Comparison of ENCODE assay signal across 8 mouse cellular contexts in genomic region chr19:44723611-44724440, GRCm38 (mm10). TPM values are rescaled to one million over a fixed set of nuclear protein-coding genes. Genes with fewer than 3 reads are reported as not detected.
DNase-seq lines count a peak whose midpoint lies in the region; ATAC-seq and TF ChIP-seq lines count a peak whose summit lies in the region.

No protein-coding gene starts in this region.

- no peak for TF ChIP-seq POLR2A in thymus, adult 2 months (IDR thresholded peaks at IDR 0.05; ENCODE audit: control insufficient read depth, extremely low read depth, insufficient read depth, low read length, poor library complexity)

- H3K9ac ChIP-seq in forebrain, embryonic 15.5 days (replicated peaks): 0 out of 2 replicates have a peak overlapping the region, but pooled peaks have one; percentile 1
- H3K9ac ChIP-seq in stomach, embryonic 15.5 days: no peak overlapping the region

- no peak overlapping the region for H3K27ac ChIP-seq in forebrain, embryonic 15.5 days (replicated peaks)
- peak overlapping the region; percentile 61 for H3K27ac ChIP-seq in limb, embryonic 10.5 days
- H3K27ac ChIP-seq in stomach, embryonic 15.5 days: no peak overlapping the region
- H3K27ac ChIP-seq in thymus, adult 2 months (ENCODE audit: control insufficient read depth, insufficient read depth, low read length): no peak overlapping the region

- no peak for TF ChIP-seq CTCF in thymus, adult 2 months (IDR thresholded peaks at IDR 0.05; ENCODE audit: borderline replicate concordance, control insufficient read depth, extremely low read depth, insufficient read depth, low read length, poor library complexity)

- 1% methylated on average over 36 of the region's 36 CpGs for WGBS in forebrain, embryonic 15.5 days
- WGBS in limb, embryonic 10.5 days: under 1% methylated on average over 36 of the region's 36 CpGs
- WGBS in stomach, embryonic 15.5 days: 2% methylated on average over 36 of the region's 36 CpGs
- 4% methylated on average over 36 of the region's 36 CpGs for whole genome bisulfite sequencing in thymus, adult 2 months

- peak overlapping the region; percentile 29 for H3K4me3 ChIP-seq in forebrain, embryonic 15.5 days
- H3K4me3 ChIP-seq in limb, embryonic 10.5 days: peak overlapping the region; percentile 51
- H3K4me3 ChIP-seq in stomach, embryonic 15.5 days (replicated peaks): peak overlapping the region; percentile 12
- no peak overlapping the region for H3K4me3 ChIP-seq in thymus, adult 2 months (ENCODE audit: control insufficient read depth, insufficient read depth, low read length)

- no peaks in the 10 kb centered on the region for H3K9me3 ChIP-seq in forebrain, embryonic 15.5 days
- H3K9me3 ChIP-seq in limb, embryonic 10.5 days (replicated peaks): no peaks in the 10 kb centered on the region
- H3K9me3 ChIP-seq in stomach, embryonic 15.5 days: no peaks in the 10 kb centered on the region

- no peaks in the 10 kb centered on the region for H3K36me3 ChIP-seq in forebrain, embryonic 15.5 days
- H3K36me3 ChIP-seq in limb, embryonic 10.5 days: no peaks in the 10 kb centered on the region
- H3K36me3 ChIP-seq in stomach, embryonic 15.5 days: no peaks in the 10 kb centered on the region
- H3K36me3 ChIP-seq in thymus, adult 2 months (ENCODE audit: control insufficient read depth, insufficient read depth, low read length): no peaks in the 10 kb centered on the region

- H3K4me2 ChIP-seq in forebrain, embryonic 15.5 days (replicated peaks): peak overlapping the region; percentile 47
- peak overlapping the region; percentile 34 for H3K4me2 ChIP-seq in stomach, embryonic 15.5 days

- ATAC-seq in forebrain, embryonic 15.5 days (replicated peaks): peak; percentile 26; the same call in 1 of the 2 replicates
- ATAC-seq in stomach, embryonic 15.5 days (ENCODE audit: insufficient read depth, low FRiP score, low read depth): no peak

- peak; percentile 23 for DNase-seq in right cerebral cortex, postnatal 4 days
- DNase-seq in right cerebral cortex, adult 18-20 months: no peak
- DNase-seq in limb, embryonic 10.5 days (ENCODE audit: low spot score): peak; percentile 63
- DNase-seq in thymus, adult 2 months: no peak
- no peak for DNase-seq in spleen, postnatal 4 days (ENCODE audit: low spot score in 2 of 2)
- no peak for DNase-seq in left cerebral cortex, adult 9 months (ENCODE audit: low spot score in 2 of 2)

- peaks cover 74% of the 10 kb centered on the region for H3K27me3 ChIP-seq in forebrain, embryonic 15.5 days
- H3K27me3 ChIP-seq in limb, embryonic 10.5 days (ENCODE audit: low read depth, poor library complexity, severe bottlenecking): peaks cover 90% of the 10 kb centered on the region
- H3K27me3 ChIP-seq in stomach, embryonic 15.5 days (replicated peaks): peaks cover 81% of the 10 kb centered on the region
- H3K27me3 ChIP-seq in thymus, adult 2 months (ENCODE audit: control insufficient read depth, insufficient read depth, low read length): peaks cover 13% of the 10 kb centered on the region

- peaks cover 25% of the 10 kb centered on the region for H3K4me1 ChIP-seq in forebrain, embryonic 15.5 days
- H3K4me1 ChIP-seq in limb, embryonic 10.5 days: peaks cover 43% of the 10 kb centered on the region
- peaks cover 15% of the 10 kb centered on the region for H3K4me1 ChIP-seq in stomach, embryonic 15.5 days
- H3K4me1 ChIP-seq in thymus, adult 2 months (replicated peaks; ENCODE audit: control insufficient read depth, insufficient read depth, low read length): no peaks in the 10 kb centered on the region

RNA-seq across cellular contexts. Expression of gene Pax2, which starts 32.0 kb away (rescaled TPM):
- polyA plus RNA-seq in forebrain, embryonic 15.5 days (2015; fragmentation: Nextera tagmentation; extraction: Ambion mirVana): 0.09 TPM in 1 of 2 replicates, not detected in the other
- 0.05 and 0.20 TPM in 2 replicates for polyA plus RNA-seq in limb, embryonic 10.5 days (2016; fragmentation: Nextera tagmentation; extraction: Ambion mirVana)
- 0.08 TPM in 1 of 2 replicates, not detected in the other for polyA plus RNA-seq in stomach, embryonic 15.5 days (2015; fragmentation: Nextera tagmentation; extraction: Ambion mirVana)
- polyA plus RNA-seq in thymus, adult 2 months (2012; rRNA removed): 0.10 and 0.12 TPM in 2 replicates

Comparison
In these comparisons a context has a peak if more than half of its experiments do, and no peak if none do; other contexts are left out.
1. DNase-seq: peak in right cerebral cortex, postnatal 4 days (single experiment) and limb, embryonic 10.5 days (single experiment); none in right cerebral cortex, adult 18-20 months (single experiment), thymus, adult 2 months (single experiment), spleen, postnatal 4 days (0 of 2) and left cerebral cortex, adult 9 months (0 of 2).